Mouse (Mus musculus) Muller cell, postnatal 12 days (primary cell): ENCODE data around the gene Nt5c.
"Not testable (repeated sequence)": the region's sequence is repeated elsewhere in the genome, so short reads cannot be mapped to it uniquely, and the experiment has no call there.

Source experiments
- DNase-seq: peaks from one replicate; pipeline ENCODE4 v3.0.0-alpha.2; 2015; ENCODE audit errors: inconsistent ontology term

Nt5c gene

DNA sequence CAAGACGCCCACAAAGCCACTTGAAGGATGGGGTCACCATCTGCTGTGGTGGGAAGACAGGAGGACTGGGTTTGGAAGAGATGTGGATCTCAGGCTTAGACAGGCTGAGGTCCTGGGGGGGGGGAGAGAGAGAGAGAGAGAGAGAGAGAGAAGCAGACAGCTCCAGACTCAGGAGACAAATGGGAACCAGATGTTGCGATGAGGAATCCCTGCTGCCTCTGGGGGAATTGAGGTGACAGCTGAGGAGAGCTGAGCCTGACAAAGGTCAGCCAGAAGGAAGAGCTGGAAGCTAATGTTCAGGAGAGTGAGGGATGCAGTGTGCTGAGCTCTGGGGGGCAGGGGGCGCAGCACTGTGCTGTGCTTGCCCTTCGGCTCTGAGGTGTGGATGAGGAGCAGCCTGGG lies 24.4 kb downstream of the Nt5c start:
- DNase-seq, result no peak

DNA sequence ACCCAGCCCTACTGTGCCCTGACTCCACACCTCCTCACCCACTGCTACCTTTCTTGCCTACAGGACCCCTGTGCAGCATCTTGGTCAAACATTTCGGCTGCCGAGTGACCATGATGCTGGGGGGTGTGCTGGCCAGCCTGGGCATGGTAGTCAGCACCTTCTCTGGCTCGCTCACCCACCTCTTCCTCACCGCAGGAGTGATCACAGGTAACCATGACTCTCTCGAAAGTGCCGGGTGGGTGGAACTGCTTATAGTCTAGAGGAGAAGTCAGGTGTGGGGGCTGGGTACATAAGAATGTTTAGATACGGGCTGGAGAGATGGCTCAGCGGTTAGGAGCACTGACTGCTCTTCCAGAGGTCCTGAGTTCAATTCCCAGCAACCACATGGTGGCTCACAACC lies 26.8 kb downstream of the Nt5c start:
- DNase-seq, result no peak

DNA sequence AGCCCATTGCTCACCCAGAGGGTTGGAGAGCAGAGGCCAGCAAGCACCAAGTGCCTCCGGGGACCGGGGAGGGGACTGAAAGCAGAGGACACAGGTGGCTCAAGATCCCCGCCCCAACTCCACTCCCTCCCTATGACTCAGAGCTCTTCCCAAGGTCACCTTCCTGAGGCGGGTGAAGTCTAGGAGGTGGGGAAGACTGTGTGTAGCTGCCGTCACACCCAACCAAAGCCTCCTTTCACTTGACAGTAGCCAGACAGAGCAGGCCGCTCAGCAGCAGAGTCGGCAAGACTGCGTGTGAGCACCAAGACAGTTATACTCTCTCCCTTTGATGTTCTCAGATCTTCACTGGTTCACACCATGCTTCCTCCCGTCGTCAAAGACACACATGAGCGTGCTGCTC lies 28.3 kb downstream of the Nt5c start:
- DNase-seq, result no peak

DNA sequence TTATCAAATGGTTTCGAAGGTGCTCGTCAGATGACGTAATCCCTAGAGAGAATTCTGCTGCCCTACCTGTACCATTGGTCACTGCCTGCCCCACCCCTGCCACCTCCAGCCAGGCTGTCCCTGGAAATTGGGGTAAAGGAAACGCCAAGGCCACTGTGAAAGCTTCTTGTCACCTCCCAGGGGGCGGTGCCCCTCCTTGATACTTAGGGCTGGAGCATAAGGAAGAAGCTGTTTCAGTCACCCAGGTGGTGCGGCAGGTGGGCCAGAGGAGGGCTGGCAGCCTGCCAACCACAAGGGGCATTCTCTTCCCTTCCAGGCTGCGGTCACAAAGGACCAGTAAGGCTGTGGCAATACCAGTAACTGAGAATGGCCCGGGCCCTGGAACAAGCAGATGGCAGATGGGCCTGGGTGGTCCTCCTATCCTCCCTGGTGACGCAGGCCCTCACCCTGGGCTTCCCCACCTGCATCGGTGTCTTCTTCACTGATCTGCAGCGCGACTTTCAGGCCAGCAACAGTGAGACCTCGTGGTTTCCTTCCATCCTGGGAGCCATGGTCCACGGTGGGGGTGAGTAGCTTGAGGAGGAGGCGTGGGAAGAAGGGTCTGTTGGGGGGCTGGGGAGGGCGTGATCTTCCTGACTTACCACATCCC lies 29.3 kb downstream of the Nt5c start, which contains the start of gene Slc16a5:
Gene Slc16a5, plus strand, starts transcription at position 232 of the 649 bp plus-strand sequence.
- no peak for DNase-seq

DNA sequence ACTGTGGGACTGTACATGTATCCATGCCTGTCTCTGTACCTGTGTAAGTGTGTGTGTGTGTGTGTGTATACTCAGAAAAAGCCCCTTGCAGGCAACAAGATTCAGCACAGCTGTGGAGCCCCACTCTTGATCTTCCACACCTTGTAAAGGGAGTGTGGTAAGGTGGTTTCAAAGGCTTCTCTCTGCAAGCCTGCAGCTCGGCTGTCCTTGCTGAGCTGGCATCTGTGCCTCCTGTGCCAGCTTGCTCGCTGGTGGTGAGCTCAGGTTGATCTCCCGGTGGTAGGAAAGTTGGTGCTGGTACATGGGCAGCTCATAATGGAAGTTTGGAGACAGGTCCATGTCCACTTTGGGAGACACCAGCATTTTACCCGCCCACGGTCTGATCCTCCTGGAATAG lies 29.8 kb downstream of the Nt5c start:
- DNase-seq, result no peak

DNA sequence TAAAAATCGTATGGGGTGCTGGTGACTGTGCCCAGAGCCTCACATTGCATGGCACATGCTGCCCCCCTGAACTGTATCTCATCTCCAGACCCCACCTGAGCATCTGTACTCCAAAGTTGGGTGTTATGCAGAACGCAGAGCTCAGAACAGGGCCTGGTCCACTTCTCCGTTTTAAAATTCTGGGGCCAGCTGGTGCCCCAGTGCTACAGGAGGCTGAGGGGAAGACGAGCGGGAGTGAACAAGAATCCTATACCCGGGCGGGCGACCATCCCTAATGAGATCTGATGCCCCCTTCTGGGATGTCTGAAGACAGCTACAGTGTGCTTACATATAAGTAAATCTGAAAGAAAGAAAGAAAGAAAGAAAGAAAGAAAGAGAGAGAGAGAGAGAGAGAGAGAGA lies 30.7 kb downstream of the Nt5c start:
- DNase-seq, result no peak

DNA sequence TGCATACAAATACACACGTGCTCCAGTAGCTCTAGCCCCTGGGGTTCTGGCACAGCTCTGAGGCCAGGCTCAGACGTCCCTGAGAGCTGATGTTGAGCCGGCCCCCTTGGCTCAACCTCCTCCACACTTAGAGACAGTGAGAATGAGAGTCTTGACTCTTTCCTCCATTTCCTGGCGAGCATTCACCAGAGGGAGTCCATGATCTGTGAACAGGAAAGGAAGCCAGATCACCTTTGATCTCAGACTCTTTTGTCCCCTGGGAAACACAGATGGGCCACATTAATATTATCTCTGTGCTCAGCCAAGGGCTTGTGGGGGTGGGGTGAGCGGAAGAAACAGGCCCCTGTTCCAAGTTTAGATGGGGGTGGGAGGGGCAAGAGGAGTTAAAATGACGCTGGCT lies 34.3 kb downstream of the Nt5c start:
- no peak for DNase-seq

DNA sequence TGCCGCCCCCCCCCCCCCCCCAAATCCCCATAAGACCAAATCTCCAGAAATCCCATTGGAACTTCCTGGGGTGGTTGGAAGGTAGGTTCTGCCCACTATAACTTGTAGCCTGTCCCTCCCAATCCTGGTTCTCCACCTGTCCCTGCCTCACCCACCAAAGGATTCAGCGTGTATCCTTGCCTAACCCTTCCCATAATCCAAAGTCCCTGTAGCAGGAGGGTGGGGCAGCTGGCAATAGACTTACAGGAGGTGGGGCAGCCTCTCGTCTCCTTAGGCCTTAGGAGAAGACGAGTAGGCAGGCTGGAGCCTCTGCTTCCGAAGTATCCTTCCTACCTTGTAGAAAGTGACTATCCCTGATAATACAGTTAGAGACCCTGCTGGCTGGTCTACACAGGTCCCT lies 35.5 kb downstream of the Nt5c start:
- DNase-seq, result no peak

DNA sequence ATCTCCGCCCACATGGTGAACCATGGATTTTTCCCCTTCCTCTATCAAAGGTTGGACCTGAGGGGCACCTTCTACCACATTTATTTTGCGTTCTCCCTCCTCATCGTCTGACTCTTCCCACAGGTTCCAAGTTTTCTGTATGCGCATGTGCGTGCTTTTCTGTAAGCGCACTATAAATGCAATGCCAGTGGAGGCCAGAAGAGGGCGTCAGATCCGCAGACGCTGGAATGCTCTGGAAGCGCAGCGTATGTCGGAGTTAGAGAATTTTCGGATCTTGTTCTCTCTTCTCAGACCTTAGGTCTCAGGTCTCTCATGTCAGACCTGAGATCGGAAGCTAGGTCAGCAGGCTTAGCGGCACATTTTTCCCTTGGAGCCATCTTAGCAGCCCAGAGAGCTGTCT lies 36.0 kb downstream of the Nt5c start:
- no peak for DNase-seq

DNA sequence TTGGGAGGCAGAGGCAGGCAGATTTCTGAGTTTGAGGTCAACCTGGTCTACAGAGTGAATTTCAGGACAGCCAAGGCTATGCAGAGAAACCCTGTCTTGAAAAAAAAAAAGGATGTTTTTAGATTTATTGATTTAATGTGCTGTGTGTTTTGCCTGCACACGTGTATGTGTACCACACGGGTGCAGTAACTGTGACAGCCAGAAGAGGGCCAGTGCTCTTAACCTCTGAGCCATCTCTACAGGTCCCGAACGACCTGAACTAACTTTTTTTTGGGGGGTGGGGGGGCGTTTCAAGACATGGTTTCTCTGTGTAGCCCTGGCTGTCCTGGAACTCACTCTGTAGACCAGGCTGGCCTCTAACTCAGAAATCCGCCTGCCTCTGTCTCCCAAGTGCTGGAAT lies 36.8 kb downstream of the Nt5c start:
- not testable (repeated sequence) for DNase-seq

DNA sequence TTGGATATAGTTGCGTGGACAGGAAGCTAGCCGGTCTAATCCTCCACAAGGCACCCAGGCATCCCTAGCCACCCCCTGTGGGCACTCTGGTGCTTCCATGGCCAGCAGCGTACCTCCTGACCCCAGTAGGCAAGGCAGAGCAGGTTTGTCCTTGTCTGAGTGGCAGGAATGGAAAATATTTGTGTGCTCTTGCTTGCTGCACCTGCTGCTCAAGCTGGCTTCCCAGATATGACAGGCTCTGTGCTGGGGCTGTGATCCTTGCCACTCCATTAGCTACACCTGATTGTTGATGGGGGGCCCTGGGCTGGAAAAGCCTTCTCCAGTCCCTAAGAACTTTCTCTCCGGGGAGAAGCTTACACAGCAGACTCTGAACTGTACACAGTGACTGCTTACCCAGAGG lies 38.4 kb downstream of the Nt5c start:
- no peak for DNase-seq

DNA sequence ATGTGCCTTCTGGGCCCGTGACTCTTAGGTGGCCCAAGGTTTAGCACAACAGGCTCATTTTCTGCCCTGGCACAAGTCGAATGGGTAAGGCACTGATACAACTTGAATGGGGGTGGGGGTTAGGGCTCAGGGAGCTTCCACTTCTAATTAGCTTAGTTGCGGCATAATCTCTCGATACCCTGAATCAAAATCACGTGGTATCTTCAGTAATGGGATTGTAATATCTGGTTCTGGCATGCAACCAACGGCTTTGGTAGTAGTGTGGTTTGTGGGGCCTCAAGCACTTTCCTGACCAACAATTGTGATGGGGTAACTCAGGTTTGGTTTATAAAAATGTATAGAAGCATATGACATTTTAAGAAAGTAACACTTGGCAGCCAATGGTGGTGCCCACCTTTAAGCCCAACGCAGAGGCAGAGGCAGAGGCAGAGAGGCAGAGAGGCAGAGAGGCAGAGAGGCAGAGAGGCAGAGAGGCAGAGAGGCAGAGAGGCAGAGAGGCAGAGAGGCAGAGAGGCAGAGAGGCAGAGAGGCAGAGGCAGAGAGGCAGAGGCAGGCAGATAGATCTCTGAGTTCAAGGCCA lies 39.3 kb downstream of the Nt5c start:
- DNase-seq, result no peak

DNA sequence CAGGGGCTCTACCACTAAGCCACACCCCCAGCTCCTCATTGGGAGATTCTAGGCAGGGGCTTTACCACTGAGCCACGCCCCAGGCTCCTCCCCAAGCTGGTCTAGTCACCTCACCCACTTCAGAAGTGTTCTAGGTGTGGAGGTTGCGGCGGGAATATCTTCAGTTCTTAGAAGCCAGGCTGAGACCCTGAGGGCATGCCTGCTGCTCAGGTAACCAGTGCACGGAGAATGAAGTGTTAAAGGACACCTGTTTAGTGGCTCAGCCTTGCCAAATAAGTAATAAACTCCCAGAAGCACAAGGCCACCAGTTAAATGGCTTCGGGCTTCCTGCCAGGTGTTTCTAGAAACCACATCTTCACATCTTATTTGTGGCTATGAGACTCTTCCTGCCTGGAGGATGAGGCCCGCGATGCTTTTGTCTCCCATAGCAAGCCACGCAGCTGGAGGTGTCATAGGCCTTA lies 39.9 kb downstream of the Nt5c start:
- no peak for DNase-seq

DNA sequence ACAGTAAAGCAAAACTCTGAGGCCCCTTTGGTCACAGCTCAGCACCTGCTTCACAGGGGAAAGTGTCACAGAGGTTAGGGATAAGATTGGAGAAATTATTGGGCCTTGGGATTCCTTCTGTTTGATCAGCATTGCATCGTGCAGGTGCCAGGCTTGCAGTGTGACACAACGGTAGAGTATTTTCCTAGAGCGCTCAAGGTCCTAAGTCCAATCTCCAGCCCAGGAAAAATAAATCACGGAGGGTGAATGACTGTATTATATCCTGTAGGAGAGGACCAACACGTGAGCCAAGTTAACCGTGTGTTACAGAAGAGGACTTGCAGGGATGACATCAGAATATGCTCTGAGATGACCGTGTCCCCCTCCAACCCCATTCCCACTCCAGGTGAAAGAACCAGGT lies 41.5 kb downstream of the Nt5c start:
- no peak for DNase-seq

DNA sequence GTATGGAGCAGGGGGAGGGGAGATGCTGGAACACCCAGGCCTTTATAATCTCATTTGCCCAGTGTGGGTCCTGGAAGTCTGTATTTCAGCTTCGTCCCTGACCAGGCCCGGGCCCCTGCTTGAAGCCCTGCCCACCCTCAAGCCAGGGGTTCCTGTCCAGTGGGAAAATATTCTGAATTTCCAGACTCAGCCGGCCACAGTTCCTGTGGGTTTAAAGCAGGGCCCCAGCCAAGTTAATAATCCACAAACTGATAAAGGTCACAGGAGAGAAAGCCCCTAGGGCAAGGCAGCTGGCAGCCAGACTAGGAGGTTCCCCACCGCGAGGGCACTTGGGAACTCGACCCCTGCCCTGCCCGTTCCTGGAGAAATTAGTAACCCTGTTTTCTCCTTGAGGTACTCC lies 42.7 kb downstream of the Nt5c start:
- no peak for DNase-seq

DNA sequence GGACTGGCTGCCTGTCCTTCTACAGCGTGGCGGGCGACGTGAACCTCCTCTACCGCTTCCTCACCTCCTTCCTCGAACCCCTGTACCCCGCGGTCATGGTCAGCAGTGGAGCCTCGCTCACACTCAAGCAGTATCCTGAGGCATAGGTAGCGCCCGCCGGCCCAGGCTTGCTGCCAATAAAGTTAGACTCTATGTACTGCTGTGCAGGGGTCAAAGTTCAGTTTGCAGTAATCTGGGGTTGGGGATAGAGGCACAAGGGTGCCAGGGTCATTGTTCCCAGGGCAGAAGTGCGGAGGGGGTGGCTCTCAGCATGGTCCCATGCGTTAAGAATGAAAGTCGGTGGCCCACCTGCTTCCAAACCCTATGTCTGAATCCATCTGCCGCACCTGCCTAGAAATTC lies 43.6 kb downstream of the Nt5c start:
- no peak for DNase-seq

DNA sequence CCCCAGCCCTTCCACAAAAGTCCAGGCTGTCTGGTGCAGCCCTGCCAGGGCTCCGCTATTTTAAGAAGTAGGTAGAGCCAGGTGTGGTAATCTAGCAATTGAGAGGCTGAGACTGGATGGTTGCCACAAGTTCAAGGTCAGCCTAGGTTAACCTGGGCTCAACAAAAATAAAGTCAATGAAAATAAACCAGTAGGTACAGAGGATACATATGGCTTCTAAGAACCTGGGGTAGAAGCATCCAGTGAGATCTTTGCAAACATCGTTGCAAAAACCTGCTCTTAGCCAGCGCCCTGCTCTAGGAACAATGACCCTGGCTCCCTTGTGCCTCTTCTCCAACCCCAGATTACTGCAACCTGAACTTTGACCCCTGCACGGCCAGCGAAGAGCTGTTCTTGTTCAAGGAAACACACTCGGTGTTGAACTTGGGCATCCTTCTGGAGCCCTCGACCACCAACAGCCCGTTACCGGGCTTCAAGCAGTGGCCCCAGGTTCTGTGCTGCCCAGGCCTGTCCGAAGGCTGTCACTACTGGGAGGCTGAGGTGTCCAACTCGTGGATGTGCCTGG lies 44.3 kb downstream of the Nt5c start:
- no peak for DNase-seq

DNA sequence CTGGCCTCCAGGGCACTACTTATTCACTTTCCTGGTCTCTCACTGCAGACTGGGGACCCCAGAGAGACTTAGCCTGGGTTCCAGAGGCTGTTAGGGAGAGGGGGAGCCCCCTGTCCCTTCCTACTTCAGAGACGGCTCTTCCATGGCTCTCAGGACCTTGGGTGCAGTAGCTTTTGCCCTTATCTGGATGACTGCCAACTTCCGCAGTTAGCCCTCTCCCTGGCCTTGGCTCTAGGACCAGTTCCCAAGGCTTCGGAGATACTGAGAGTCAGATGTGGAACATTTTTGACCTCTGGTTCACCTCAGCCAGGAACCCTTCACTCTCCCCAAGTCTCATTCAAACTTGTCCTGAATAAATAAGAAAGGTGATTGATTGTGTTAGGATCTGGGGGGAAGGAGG lies 44.8 kb downstream of the Nt5c start:
- DNase-seq, result no peak

DNA sequence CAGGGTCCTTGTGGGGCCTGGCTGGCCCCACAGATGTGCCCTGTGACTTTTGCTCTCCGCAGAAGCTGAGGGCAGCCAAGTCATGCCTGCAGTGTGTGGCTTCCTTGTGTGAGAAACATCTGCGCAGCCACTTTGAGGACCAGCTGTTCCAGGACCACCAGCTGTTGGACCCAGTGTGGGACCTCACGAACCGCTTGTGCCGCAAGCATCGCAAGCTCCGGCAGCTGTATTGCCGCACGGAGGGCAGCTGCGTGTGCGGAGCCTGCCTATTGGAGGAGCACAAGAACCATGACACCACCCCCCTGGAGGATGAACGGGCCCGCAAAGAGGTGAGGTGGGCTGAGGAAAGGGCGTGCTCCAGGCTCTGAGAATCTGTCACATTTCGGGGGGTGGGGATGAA lies 50.2 kb downstream of the Nt5c start:
- DNase-seq, result no peak
